Comparison of ENCODE assay signal across 1 mouse cellular context in the genomic region with DNA sequence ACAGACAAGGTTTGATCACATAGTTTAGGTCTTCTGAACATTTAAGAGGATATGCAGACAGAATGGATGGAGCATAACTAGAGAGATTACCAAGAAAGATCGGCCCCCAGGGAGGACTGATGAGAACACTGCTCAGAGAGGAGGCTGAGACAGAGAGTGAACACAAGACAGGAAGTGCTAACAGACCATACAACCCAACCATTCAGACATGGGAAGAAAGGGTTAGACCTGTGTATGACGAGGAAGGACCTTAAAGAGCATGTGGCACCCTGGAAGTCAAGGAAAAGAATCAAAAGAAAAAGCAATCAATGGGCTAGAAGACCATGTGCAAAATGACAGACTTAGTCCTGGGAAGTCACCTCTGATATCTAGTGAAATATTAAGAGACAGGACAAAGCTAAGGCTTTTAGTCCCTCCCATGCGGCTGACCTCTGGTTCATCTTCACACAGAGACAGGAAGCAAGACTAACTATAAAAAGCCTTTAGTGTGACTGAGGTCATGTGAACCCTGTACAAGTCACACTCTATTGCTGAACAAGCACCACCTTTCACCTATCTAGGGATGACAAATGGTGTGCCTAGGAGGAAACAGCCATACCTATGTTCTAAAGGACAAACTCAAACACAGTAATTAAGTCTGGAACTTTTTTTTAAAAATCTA.
TF ChIP-seq lines count a peak whose summit lies in the region.

No protein-coding gene starts in this region.

TF ChIP-seq in CH12.LX, 34 proteins besides CTCF, POLR2A, EP300 and RAD21:
- no peak for TF ChIP-seq MAZ (IDR thresholded peaks at IDR 0.05; ENCODE audit: low read depth, low read length)
- peak; percentile 87 for TF ChIP-seq MAX (IDR thresholded peaks at IDR 0.05; ENCODE audit: low read length)
- TF ChIP-seq JUND (conservative IDR thresholded peaks at IDR 0.05; ENCODE audit: low read depth, low read length) = no peak
- TF ChIP-seq NELFE (IDR thresholded peaks at IDR 0.05; ENCODE audit: low read depth, low read length) = no peak
- no peak for TF ChIP-seq GABPA (IDR thresholded peaks at IDR 0.05; ENCODE audit: insufficient replicate concordance, low read depth, low read length)
- peak; percentile 33; the same call in 1 of the 2 replicates for TF ChIP-seq HCFC1 (IDR thresholded peaks at IDR 0.05; ENCODE audit: low read depth, low read length)
- peak; percentile 81 for TF ChIP-seq BHLHE40 (IDR thresholded peaks at IDR 0.05; ENCODE audit: low read depth, low read length)
- TF ChIP-seq KAT2A (IDR thresholded peaks at IDR 0.05; ENCODE audit: insufficient replicate concordance, low read length) = 0 out of 2 replicates have a peak, but pooled peaks have one; percentile 22
- TF ChIP-seq ZKSCAN1 (IDR thresholded peaks at IDR 0.05; ENCODE audit: borderline replicate concordance, low read depth, low read length) = no peak
- no peak for TF ChIP-seq MAFK (IDR thresholded peaks at IDR 0.05; ENCODE audit: insufficient replicate concordance, low read length)
- 0 out of 2 replicates have a peak, but pooled peaks have one; percentile 50 for TF ChIP-seq TBP (conservative IDR thresholded peaks at IDR 0.05; ENCODE audit: low read depth, low read length)
- TF ChIP-seq MXI1 (IDR thresholded peaks at IDR 0.05; ENCODE audit: low read depth, low read length) = no peak
- peak; percentile 62; the same call in 1 of the 2 replicates for TF ChIP-seq ELF1 (IDR thresholded peaks at IDR 0.05; ENCODE audit: low read depth, low read length)
- no peak for TF ChIP-seq CHD1 (IDR thresholded peaks at IDR 0.05; ENCODE audit: low read depth, low read length)
- no peak for TF ChIP-seq USF2 (conservative IDR thresholded peaks at IDR 0.05; ENCODE audit: low read depth, low read length)
- no peak for TF ChIP-seq PAX5 (IDR thresholded peaks at IDR 0.05; ENCODE audit: low read length)
- TF ChIP-seq MYC (IDR thresholded peaks at IDR 0.05; ENCODE audit: low read depth, low read length) = peak; percentile 75; the same call in 1 of the 2 replicates
- TF ChIP-seq POLR2AphosphoS2 (IDR thresholded peaks at IDR 0.05; ENCODE audit: low read depth, low read length) = no peak
- no peak for TF ChIP-seq MEF2A (IDR thresholded peaks at IDR 0.05; ENCODE audit: borderline replicate concordance, low read depth, low read length)
